Mouse (Mus musculus): Measurements from ENCODE around the gene Angpt4.

The Angpt4 gene

DNA sequence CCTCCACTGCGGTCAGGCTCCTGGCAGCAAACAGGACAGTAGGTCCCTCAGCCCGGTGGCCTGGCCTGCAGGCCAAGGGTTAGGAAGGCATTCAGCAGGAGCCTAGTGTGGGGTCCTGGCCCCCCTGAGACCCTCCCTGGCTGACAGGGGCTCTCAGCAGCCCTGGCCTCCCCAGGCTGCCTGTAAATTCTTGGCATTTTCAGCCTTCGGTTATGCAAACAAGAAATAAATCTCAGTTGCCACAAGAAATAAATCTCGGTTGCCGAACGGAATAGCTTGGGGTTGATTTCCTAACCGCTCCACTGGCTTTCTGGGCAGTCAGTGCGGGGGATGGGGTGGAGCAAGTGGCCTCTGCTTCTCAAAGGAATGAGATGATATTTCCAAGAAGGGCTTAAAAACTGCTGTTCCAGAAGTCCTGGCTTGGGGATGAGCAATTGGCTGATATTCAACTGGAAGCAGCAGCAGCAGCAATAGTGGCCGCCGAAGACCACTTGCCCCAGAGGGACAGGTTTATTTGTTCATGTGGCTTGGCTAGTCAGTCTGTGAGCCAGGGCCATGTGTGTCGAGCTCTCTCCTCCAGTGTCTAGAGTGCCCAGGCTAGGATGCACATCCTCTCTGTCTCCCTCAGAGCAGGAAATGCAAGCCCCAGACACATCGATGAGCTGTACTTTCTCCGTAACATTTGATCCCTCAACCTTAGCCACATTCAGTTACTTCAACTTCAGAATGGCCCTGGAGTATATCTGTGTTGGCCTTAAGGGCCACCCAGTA, 5.2 kb downstream of the Angpt4 start:
- peak; percentile 53 for DNase-seq

DNA sequence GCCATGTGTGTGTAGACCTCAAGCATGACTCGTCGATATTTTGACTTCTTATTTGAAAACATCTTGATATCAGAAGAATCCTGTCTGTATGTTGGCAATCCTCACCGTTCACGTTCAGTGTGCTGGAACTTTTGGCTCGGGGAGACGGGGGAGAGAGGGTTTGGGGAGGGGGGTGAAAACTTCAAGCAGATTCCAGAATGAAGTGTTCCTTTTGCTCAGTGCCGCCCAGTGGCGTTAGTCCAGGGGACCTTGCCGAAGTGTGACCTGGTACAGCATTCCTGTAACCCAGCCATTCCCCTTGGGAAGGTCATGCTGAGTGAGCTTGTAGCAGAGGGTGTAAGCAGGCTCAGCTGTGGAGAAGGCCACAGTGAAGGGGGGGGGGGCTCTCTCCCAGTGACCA, 8.1 kb downstream of the Angpt4 start:
- no peak for DNase-seq

DNA sequence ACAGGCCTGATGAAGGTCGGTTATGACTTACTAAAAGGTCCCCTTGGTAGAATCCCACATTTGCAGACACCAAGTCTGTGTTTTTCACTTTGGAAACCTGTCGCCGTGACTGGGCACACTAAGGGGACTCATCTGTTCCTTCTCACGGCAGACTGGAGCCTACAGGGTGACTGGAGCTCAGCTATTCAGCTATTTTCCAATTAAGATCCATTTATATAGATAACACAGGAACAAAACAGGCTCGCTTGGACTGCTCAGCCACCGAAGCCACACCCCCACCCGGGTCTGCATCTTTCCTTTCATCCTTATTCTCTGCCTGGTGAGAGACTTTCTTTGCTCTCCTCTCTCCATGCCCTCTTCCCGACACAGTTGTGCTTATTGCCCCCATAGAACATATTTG, 10.1 kb downstream of the Angpt4 start:
- DNase-seq, result no peak

DNA sequence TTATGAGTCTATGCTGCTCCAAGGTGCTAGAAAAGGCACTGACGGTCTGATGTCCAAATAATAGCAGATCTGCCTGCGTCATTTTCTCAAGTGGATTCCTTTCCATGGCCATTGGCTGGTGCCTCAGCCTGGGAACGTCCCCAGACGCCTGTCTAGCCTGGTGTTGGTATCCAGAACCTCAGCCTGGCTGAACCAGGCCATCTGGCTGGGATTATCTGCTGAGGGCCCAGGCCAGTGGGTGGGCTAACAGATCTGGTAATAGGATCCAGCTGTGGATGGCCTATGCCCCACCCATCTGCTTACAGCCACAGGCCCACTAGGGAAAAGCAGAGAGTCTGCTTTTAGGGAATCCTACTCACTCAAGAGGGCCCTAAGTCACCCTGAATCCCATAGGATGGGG, 10.6 kb downstream of the Angpt4 start:
- peak; percentile 58 for DNase-seq

DNA sequence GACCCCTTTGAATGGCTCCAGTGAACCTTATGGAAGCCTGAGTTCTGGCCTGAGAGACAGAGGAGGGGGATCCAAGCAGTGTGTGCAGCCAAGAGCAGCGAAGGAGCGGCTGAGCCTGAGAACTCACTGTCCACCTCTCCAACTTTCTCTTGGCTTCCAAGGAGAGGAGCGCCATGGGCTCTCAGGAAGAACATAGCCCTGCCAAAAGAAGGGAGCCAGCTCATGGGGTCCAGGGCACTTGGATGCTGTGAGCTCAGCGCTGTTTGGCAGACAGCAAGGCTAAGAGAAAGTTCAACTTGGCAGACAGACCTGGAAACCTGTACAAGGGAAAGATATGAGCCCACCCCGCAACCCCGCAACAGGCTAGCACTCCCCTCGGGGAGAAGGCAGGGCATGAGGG, 13.3 kb downstream of the Angpt4 start:
- no peak for DNase-seq

DNA sequence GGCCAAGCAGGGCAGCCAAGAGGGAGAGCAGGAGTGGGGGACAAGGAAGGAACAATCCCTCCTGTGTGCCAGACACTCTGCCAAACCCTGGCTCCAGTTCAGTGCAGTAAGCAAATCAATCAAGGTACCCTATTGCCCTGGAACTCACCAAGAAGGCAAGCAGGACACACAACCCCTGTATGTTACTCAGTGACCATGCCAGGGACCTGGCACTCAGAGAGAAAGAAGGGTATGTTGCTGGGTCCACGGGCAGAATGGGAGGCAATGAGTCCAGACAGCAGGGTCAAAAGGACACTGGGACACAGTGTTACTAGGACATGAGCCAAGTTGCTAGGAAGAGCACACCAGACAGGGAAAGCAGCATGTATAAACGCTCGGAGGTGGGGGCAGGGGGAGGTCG, 14.7 kb downstream of the Angpt4 start:
- peak; percentile 19 for DNase-seq

DNA sequence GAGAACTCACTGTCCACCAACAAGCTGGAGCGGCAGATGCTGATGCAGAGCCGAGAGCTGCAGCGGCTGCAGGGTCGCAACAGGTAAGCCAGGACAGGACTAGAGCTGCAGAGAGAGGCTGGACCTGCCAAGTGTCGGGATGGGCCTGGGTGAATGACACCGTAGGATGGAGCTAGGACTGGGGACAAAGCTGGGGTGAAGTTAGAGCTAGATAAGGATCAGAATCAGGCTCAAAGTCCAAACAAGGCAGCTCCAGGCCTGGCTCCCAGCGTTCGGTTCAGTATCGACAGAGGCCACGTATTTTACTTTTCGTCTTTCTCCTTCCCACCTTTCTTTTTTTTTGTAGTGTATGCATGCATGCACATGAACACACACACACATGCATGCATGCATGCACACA, 16.1 kb downstream of the Angpt4 start:
- no peak for DNase-seq

DNA sequence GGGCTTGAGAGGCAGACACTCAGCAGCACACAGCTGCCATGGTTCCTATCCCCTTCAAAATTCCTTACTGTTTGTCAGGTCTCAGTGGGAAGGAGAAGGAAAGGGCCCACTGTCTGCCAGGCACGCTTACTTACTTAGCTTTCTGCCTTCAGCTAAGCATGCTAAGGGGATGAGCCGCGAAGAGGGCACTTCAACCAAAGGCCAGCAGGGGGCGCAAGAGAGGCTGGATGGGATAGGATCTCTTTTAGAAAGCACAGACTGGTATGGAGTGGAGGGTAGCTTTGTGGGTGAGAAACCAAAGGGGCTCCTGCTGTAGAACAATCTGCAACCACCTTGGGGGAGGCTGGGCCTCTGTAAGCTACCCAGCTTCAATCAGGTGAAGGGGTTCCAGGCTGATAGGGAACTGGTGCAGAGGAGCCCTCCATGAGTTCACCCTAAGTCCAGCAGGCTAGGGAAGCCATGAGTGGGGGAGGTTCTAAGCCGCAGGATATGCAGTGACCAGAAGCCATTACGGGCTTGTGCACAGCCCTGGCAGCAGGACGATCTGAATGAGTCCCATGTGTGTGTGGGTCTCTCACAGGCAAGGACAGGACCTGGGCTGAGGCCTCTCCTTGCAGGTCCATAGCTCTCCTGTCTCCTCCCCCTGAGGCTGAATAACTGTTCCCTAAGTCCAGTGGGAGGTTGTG, 19.5 kb downstream of the Angpt4 start:
- DNase-seq, result peak; percentile 84

DNA sequence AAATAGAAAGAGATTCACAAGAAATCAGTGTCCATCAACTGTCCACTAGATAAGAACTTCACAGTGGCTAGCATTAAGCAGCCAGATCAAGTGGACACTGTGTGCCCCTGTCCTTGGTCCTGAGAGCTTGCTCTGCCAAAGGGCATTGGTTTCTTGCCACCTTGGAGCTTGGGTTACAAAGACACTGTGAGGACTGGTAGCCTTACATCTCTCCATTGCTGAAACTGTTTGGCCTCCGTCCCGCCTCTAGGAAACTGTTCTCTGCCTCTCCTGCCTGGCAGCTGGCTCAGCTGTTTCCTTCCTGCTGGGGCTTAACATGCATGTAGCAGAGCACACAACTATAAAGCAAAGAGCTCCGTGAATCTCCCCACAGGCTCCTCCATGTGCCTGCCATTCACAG, 26.9 kb downstream of the Angpt4 start:
- no peak for DNase-seq

DNA sequence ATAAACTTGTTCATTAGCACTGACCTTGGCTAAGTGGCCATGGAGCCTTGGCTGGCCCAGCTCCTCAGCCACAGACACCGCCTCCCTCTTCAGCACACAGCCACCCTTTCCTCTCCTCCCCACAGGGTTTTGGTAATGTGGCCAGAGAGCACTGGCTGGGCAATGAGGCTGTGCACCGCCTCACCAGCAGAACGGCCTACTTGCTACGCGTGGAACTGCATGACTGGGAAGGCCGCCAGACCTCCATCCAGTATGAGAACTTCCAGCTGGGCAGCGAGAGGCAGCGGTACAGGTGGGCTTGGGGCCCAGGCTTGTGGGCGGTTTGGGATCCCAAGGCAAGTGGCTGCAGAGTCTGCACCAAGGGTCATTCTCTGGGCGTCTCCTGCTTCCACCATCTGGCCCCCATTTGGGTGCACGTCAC, 27.8 kb downstream of the Angpt4 start:
- DNase-seq, result peak; percentile 40

DNA sequence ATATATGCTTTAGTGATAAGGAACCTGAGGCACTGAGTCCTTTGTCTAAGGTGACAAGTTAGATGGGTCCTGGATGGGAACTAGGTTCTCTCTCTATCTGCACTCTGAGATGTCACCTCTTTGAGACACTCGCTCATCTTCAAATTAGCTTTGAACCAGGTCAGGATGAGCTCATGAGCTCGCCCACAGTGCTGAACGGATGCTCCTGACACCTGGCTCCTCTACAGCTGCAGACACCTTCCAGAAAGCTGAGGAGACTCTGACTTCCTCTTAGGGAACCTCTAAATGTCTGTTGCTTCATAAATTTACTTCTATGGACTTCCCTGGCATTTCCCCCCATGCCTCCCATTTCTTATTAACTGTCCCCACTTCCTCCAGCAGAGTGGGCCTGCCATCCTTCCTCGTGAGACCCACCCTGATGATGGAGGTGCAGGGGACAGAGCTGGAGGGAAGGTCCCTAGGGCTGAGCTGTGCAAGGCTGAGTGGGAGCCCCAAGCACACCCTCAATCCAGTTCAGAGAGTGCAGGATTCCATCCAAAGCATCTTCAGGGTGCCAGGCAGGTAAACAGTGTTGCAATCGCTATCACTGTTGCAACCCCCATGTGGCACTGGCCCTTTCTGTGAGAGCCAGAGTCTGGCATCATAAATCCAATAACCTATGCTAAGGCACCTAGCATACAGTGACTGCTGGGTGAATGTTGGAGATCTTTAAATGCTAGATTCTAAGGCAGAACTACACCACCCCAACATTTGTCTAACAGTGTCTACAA, 28.8 kb downstream of the Angpt4 start:
- no peak for DNase-seq

DNA sequence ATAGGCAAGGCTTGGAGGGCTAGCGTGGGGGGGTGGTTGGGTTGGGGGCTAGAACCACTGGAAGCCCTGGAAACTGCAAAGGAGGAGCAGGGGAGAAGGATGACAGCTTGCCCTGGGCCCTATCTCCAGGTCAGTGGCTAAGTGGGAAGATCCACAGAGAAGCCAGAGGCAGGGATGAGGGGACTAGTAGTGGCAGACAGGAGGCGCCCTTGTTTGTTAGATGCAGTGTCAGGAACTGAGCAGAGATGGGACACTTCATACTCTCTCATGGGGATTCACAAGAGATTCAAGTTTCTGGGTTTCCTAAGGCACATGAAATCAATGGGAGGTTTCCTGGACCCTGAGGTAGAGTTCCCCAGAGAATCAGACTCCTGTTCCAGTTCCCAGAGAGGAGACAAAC, 30.3 kb downstream of the Angpt4 start:
- DNase-seq, result peak; percentile 63

DNA sequence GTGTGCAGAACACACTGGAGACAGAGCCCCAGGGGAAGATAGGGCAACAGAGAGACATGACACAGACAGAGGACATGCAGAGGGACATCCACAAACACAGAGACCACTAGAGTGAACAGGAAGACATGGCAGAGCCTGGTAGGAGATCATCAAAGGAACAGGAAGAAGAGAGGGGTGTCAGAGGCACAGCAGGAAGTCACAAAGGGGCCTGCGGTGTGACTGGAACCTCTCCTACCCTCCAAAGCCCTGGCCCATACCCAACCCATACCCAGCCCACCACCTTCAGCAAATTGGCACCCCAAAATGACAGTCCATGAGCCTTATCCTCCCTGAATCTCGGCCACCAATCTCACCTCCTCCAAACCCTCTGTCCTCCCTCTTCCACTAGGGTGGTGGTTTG, 33.1 kb downstream of the Angpt4 start:
- no peak for DNase-seq

DNA sequence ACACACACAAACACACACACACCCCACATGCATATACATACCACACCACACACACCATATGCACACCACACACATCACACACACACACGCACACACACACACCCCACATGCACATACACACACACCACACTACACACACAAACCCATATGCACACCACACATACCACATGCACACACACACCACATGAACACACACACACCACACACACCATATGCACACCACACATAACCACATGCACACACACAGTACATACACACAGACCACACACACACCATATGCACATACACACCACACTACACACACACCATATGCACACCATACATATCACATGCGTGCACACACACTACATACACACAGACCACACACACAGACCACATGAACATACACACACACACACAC, 36.6 kb downstream of the Angpt4 start:
- no peak for DNase-seq

DNA sequence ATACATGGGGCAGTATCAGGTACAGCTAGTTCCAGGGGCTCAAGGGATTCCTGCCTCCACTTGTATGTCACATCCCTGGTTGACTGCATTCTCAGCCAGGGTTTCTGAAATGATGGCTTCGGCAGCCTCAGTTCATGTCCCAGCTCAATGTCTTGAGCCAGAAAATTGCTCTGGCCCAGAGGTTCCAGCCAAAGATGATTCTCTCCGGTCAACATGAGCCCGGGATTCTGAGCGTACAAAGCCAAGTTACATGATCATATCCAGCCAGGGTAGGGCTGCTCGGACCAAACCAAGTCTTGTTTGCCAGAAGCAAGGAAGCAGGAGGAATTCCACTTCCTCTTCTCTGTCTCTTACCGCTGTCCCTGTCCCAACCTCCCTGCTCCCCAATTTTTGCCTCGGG, 37.3 kb downstream of the Angpt4 start:
- DNase-seq, result no peak

DNA sequence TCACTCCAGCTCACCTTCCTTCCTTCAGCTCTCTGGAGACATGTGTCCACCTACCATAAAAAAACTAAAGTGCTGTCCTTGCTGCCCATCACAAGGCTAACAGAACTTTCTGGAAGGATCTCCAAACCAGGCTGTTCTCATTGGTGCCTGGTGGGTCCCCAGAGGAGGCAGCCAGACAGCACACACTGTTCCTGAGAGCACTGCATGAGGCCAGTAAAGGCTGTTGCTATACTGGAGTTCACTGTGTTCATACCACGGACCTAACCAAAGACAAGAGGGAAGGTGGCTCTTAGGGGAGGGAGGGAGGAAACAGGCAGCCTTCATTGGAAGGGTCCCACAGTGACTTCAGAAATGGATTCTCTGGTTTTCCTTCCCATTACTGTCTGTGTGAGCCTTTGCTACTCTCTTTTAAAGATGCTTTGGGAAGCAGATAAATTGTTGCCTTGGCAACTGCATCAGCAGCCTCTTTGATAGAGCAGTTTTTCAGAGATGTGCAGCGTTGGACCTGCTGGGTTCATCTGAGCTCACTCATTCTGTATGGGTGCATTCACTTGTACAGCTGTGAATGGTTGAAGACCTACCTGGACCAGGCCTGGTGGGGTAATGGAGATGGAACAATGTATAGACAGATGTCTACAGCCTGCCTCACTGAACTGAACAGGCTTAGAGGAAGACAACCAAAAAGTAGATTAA, 38.2 kb downstream of the Angpt4 start:
- DNase-seq, result no peak

DNA sequence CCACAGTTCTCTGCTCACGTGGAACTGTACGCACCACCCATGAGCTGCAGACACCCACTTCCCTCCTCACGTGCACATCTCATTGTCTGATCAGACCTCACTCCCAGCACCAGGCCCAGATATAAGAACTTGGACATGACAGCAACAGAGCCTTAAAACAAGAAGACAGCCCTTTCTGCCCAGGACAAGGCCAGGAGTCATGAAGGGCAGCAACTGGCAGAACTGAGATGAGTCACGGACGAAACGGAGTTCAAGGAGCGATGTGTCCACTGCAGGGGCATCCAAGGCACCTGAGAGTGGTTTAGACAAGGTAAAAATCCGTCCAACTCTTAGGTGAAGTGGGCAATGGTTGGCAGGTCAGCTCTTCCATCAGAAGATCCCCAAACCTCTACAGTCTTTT, 42.7 kb downstream of the Angpt4 start:
- DNase-seq, result no peak

DNA sequence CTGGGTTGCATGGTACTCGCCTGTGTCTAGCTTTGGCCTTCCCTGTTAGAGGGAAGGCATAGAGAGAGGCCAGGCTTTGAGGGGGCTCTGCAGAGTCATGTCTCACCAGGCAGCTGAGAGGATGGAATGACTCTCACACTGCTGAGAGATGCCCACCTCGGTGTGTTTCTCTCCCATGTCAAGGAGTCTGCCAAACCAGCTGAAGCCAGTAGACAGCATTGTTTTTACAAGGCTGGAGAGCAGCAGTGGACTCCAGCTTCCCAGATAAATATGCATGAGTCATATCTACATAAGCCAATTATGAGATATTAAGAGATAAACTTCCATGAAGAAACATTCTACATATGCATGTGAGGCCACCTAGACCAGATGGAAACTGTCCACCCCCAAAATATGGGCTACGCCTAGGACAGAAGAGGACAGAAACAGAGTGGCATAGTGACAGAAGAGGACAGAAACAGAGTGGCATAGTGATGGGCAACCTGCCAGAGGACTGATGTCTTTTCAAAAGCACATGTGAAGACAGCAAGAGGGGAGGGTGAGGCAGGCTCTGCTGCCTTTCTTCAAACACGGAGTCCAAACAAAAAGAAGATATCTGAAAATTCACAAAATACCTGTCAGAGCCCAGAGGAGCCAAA, 45.6 kb downstream of the Angpt4 start:
- no peak for DNase-seq

DNA sequence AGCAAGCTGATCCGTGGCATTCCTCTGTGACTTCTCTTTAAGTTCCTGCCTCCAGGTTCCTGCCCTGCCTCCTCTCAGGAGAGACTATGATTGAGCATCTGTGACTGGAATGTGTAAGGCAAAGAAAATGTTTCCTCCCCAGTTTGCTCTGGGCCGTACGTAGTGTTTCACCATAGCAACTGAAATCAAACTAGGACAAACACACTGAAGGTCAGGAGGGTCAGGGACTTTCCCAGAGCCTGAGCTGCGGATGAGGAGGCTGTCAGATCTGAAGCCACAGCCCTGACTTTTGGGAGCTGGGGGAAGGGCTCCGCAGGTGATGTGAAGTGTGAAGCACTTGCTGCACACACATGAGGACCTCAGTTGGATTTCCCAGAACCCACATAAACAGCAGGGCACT, 48.3 kb downstream of the Angpt4 start:
- no peak for DNase-seq

DNA sequence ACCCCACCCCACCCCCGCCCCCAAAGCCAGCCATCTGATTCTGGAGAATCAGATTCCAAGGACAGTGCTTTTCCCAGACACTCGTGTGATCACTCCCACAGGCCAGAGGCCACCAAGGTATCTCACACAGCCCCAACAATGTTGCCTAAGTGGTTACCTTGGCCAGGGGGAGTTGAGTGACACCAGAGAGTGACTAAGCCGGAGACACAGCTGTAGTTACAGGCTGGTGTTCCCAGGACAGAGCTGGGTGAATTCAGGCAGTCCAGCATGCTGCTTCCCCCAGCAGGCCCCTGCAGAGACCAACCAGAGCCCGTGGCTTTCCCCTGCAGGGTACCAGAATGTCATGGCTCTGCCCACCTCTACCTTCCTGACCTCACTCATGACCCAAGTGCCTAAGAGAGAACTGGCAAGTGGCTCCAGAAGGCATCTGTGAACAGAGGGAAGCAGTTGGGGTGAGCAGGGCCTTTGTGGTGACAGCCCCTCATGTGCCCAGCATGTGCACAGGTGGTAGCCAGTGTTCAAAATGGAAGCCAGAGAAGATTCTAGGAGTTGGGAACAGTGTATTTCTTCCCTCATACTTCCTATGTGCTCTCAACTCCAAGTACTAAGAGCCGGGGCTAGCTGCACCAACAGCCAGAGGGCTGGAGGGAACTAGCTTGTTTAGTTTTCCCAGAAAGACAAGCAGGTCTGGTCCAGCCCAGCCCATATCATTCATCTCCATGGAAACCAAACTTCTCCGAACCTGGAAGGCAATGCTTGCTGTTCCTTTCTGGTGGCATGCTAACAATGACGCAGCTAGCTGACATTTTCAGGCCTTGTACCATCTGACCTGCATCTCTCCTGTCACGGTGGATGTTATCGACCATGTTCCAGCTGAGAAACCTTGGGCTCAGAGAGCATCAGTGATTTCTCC, 50.5 kb downstream of the Angpt4 start:
- DNase-seq, result no peak

DNA sequence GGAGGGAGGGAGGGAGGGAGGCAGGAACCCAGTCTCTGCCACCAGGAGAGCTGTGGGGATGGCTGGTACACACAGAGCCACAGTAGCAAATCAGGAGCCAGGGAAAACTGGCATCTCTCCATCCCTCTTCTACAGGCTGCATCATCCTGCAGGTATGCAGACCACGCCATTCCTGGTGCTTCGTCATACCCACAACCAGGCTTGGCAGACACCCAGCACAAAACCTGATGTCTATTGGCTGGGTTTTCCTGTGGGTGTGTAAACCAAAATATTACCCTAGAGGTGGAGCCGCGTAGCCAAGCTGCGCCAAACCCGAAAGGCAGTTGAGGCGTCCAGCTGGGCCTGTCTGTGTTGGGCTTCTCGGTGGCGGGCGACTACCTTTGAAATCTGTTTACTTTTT, 51.5 kb downstream of the Angpt4 start:
- DNase-seq, result no peak

DNA sequence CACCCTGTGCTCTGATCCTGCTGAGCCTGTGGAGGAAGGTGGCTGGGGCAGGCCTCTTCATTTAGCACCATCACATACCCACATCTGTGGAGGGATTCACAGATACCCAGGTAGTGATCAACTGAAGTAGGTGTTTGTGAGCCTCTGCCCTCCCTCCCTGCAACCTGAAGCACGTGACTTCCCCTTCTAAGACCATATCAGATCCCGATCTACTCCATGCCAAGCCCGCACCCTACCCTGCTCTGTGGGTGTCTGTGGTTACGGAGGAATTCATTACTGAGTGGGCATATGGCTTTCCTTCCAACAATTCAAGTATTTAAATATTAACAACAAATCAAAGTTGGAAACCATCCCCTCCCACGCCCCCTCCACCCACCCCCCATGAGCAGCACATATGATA, 52.3 kb downstream of the Angpt4 start:
- DNase-seq, result no peak
